Mouse (Mus musculus) adrenal gland (tissue): Measurements from ENCODE around the gene Cnnm3.
"Not testable (repeated sequence)": the region's sequence is repeated elsewhere in the genome, so short reads cannot be mapped to it uniquely, and the experiment has no call there.

Experiments used
- intact Hi-C: fragments of 180-260 bp; cut with DNase I; formaldehyde crosslinking; loops from one replicate; pipeline ENCODE4 v1.15.1; 2025

The Cnnm3 gene

DNA sequence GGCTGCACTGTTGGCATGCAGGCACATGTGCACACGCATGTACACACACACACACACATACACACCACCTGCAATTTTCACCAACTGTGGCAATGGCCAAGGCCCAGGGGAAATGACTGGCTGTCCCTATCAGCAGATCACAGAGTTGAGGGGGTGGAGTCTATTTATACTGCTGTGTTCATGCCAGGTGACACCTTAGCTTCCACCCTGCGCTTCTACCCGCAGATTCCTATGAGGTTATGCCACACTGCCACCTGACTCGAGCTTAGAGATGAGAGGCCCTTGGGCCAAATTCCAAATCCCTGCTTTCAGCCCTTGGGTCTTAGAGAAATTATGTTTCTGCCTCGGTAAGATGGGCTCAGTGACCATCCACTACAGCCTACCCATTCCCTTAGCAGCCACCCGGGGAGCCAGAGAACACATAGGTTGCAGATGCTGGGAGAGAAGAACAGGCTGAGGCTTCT is 23.0 kb downstream of the Cnnm3 start:
- intact Hi-C loops, result no loop called here

DNA sequence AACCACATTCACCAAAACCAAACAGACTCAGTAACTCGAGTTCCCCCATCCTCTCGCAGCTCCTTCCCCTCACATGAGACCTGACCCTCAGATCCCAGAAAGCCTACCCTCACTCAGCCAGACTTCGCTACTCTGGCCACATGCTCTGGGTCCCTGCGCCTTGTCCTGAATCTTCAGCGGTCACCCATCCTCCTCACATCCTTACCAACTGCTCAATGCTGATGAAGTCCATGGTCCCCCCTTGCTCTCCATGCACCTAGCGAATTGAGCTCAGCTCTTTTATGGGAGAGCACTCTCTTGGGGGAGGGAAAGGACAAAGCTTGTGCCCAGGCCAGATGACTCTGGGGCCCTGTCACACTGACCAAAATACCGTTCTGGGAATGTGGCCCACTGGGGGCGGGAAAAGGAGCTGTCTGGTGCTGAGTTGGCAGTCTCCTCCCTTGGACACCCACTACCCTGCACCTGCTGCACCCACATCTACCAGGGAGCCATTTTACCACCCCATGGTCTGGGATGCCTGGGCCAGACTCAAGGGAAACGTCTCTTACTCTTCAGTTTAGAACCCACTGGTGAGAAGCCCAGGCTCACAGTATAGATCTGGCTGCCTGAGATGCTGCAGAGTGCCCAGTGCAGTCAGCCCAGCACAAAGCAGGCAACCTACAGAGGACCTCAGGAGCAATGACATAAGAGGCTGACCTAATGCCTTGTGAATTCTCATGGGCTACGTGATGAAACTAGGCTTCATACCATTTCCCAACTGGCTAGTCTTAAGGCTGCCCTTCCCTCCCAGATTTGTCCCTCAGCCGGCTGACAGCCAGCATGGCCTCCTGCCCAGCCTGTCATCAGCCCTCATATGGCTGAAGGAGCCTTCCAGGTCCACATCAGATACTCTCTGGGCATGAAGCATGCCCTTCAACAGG is 24.1 kb downstream of the Cnnm3 start:
- intact Hi-C loops, result no loop called here

DNA sequence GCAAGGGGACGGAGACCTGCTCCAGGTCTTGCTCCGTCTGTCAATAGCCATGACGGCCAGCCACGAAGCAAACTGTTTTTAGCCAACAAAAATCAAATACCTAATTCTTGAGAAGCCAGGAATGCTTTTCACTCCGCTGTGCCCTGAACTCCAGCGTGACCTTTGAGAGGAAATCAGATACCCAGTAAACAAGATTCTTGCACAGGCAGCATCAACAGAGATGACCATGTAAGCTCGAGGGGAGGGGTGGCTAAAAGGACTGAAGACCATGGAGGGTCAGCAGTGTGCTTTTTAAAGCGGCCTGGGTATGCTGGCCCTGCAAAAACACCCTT is 24.7 kb downstream of the Cnnm3 start:
- intact Hi-C loops, result no loop called here

DNA sequence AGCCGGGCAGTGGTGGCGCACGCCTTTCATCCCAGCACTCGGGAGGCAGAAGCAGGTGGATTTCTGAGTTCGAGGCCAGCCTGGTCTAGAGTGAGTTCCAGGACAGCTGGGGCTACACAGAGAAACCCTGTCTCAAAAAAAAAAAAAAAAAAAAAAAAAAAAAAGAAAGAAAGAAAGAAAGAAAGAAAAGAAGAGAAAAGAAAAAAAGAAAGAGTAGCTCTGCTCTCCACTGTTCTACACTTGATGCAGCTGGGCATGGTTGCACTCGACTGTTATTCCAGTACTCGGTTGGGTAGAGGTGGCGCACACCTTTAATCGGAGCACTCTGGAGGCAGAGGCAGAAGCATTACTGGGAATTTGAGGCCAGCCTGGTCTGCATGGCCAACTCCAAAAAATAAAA is 25.1 kb downstream of the Cnnm3 start, which contains the start of gene Ankrd23:
Ankrd23 (minus strand) TSS at position 101 of the 400 bp plus-strand sequence.
- intact Hi-C loops, result not testable (repeated sequence)

DNA sequence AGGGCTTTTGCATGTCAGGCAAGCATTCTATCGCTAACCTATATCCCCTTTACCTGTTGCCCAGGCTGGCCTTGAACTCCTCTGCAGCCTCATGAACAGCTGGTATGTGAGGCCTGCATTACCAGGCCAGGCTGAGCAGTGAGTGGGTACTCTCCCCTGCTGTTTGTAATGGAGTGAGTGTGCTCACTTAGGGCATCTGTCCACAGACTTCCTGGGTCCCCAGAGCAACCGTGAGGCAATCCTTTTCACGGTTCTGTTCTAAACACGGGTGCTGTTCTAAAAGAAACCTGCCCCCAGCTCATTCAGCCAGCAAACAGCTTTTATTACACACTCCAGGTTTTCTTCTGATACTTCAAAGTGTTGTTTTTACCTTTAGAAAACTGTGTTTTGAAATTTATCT is 27.1 kb downstream of the Cnnm3 start:
- intact Hi-C loops, result loop anchor here (2.0 kb wide), 1 partner anchor 26 kb away; no protein-coding TSS in a partner anchor

DNA sequence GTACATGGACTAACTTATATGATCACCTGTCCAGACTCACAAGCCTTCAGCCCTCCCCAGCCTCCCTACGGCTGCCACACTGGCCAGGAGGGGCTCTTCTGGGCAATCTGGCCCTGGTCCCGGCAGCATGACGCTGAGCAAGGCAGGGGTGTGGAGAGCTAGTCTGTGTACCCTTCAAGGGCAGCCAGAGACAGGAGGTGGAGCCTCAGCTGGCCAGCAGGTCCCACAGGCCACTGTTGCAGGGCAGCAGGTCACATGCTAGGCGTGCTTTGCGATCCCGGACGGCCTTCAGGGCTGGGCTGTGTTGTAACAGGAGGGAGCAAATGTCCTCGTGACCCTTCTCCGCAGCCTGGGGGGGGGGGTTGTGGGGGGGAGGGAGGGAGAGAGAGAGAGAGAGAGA is 27.5 kb downstream of the Cnnm3 start, which contains the start of gene Gm42417:
Gm42417 (minus strand) TSS at position 244 of the 400 bp plus-strand sequence.
- intact Hi-C loops, result loop anchor here (2.0 kb wide), 1 partner anchor 26 kb away; no protein-coding TSS in a partner anchor

DNA sequence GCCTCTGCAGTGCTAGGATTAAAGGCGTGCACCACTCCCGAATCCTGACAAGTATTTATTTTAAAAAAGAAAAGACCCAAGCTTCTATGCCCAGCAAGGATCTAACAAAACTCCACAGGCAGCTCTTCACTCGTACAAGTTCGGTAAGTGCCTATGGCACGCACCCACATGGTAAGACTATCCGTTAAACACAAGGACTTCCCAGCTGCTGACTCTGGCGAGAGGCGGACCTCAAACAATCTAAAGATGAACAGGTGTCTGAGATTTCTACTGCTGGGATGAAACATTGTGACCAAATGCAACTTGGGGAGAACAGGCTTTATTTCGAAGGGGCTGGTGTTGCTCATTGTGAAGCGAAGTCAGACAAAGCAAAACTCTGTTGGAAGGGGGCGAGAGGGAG is 28.5 kb downstream of the Cnnm3 start:
- intact Hi-C loops, result no loop called here

DNA sequence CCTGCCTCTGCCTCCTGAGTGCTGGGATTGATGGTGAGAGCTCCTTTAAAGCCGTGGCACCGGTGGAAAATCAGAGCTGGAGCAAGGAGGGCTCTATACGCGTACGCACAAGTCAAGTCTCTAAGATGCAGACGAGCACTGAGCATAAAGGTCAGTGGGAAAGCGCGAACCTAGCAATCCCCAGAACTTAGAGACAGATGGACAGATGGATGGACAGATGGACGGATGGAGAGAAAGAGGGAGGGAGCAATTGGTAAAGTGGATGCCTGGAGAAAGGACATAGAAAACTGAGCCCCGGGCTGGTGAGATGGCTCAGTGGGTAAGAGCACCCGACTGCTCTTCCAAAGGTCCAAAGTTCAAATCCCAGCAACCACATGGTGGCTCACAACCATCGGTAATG is 29.1 kb downstream of the Cnnm3 start:
- intact Hi-C loops, result no loop called here

DNA sequence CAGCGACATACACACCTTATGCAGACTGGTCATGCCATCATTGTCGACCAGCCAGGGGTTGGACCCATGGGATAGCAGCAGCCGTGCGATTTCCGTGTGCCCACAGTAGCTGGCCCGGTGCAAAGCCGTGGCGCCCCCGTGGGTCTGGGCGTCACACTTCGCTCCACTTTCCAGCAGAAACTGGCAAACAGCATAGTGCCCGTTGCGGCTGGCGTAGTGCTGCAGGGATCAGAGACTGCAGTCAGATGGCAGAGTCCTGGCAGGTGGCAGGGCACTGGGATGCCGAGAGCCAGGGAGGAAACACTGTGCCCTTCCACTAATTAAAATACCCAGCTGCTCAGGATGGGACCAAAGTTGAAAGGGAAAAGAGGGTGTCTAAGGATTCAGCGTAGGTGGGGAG is 30.2 kb downstream of the Cnnm3 start:
- intact Hi-C loops, result no loop called here

DNA sequence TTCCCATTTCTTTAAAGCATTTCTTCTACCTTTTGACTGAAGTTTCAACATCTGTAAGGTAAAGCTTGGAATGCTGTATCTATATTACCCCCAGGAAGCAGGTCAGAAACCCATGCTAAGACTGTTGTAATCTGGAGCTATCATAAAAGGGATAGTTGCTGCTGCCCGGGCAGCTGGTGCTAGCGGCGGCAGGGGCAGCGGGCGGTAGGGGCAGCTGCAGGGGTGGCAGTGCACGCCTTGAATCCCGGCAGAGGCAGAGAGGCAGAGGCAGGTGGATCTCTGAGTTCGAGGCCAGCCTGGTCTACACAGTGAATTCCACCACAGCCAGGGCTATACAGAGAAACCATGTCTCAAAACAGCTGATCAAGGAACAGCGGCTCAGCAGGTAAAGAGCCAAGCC is 31.3 kb downstream of the Cnnm3 start:
- intact Hi-C loops, result no loop called here

DNA sequence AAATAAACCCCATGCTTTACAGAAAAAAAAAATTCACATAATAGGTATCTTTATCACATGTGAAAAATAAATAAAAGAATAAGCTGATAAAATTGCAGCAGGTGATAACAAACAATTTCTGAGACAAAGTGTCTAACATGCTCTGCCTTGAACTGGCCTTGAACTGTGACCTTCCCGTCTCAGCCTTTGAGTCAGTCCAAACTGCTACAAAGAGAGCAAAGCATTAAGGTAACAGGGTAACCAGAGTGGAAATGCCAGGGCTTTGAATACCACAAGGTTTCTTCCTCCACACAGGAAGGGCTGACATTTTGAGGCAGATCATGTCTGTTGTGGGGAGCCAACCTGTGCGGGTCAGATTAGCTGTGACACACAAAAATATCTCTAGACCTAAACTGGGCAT is 33.7 kb downstream of the Cnnm3 start:
- intact Hi-C loops, result no loop called here

DNA sequence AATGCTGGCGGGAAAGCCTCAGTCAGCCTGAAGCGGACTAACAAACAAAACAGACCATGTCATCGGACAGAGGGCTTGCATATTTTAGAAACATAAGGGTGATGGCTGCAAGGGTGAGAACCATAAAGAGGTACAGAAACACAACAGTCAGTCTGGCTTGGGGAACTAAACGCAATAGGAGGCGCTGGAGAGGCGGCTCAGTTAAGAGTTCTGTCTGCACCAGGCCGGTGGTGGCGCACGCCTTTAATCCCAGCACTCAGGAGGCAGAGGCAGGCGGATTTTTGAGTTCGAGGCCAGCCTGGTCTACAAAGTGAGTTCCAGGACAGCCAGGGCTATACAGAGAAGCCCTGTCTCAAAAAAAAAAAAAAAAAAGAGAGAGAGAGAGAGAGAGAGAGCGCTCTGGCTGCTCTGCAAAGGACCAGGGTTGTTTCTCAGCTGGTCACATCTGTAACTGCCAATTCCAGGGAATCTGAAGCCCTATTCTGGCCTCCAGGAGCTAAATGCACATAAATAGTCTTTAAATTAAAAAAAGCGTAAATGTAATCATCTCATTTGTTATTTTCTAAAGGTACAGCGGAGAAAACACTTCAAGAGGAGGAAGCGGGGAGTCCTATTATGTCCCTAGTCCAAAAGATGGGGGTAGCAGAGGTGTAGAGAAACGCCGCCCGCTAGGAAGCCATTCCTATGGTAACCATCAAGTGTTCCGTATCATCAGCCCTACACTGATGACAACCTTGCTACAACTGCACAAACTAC is 34.4 kb downstream of the Cnnm3 start:
- intact Hi-C loops, result loop anchor here (2.0 kb wide), 2 partner anchors 89 to 139 kb away; no protein-coding TSS in a partner anchor

DNA sequence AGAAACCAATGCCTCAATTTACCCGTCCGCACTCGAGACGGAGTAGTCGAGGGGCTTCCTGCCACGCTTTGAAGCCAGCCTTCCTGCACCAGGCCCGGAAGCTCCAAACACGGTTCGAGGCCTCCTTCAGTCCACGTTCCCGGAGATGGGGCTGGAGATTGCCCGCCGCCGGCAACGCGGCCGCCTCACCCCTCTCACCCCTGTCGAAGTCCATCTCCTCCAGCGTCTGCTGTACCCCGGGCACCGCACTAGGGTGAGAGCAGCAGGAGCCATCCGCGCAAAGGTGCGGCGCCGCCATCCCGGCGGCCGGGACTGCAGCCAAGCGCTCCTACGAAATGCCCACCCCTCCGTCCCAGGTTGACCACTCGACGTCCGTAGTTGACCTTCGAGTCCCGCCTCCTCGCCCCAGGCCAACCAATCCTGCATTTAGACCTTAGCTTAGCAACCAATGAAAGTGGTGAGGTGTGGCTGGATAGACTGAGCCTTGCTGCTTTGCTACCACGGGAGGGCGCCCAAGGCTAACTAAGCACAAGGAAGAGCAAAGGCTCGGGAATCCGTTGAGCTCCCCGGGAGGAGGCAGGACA is 35.3 kb downstream of the Cnnm3 start, which contains the start of gene Ankrd39:
Ankrd39 (minus strand) TSS at position 558 of the 584 bp plus-strand sequence.
- intact Hi-C loops, result loop anchor here (2.0 kb wide), 2 partner anchors 88 to 138 kb away; no protein-coding TSS in a partner anchor

DNA sequence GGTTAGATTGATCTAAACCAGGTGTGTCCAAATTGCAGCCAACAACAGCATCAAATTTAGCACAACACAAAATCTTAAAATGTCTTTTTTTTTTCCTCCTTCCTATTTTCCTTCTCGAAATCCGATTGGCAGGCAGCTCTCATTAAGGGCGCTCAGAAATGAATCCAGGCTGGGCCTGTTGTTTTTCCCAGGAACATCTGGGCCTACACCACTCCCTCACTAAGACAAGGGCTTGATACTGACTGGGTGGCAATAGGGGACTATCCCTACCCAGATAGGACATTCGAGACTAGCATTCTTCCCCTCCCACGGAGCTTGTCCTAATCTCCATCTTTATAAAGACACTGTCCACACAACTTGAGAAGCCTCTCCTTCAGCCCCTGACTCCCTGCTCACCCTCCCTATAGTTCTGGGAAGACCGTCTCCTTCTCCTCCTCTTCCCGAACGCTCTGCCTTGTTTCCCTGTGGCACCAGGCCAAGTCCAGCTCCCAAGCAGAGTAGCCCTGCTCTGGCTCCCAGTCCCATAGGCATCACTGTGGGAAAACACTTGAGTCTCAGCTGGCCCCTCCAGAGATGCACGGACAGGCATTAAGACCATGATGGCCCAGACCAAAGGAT is 36.4 kb downstream of the Cnnm3 start:
- intact Hi-C loops, result loop anchor here (2.0 kb wide), 2 partner anchors 87 to 137 kb away; no protein-coding TSS in a partner anchor

DNA sequence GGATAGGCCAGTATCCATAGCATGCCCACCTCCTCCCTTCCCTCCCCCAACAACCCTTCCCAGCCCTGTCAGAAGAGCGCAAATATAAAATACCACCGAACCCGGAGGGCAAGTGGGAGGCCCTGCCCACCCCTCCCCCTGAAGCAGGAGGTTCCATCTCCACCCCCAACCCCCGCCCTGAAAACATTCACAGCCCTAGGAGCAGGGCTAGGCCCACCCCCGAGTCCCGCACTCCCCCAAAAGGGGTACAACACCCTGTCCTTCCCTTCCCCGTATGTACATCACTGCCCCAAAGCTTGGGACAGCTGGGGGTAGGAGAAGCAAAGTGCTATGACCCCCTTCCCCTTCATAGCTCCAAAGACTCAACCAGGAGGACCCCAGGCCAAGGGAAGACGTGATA is 37.1 kb downstream of the Cnnm3 start:
- intact Hi-C loops, result no loop called here

DNA sequence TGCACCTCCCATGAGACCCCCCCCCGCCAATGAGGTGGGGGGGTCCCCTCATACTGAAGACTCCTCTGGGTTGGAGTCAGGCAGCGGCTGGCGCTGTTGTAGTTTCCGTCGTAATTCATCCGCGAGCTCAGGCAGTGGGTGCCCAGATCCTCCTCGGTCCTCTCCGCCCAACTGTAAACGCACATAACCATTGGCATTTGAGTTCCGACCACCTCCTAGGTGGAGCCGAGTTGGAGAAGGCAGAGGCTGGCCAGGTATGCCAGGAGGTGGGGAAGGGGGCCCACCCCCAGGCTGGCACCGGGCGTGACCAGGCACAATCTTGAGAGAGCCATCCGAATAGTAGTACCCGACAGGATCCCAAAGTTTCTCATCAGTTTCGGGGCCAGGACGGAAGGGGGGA is 37.8 kb downstream of the Cnnm3 start:
- intact Hi-C loops, result no loop called here

DNA sequence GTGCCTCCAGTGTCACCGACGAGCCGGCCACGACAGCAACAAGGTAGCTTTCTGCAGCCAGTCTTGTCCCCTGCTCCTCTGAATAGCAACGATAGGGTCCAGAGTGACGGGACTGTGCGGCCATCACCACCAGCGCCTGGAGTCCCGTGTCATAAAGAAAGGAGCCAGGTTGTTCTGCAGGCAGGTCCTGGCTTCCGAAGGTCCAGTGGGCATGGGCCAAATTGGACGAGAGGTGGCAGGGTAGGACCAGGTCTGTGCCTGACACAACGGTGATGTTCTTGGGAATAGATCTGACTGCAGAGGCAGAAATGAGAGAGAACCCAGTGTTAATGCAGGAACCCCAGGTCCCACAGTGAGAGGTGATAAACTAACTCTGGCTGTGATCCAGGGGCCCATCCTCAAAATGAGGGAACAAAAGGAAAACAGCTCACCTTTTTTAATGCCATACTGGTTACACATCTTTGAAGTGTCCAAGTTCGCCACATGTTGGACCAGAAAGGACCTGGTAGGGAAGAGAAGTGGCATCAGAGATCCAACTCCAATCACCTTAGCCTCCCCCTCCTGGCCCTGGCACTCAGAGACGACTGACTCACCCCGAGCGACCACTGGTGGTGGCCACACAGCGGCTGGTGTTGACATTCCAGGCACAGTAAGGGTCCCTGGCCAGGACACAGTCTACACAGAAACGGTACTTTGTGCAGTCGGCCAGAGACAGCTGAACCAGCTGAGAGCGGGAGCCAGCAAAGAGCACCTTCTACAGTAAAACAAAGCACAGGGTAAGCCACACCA is 38.6 kb downstream of the Cnnm3 start:
- intact Hi-C loops, result no loop called here

DNA sequence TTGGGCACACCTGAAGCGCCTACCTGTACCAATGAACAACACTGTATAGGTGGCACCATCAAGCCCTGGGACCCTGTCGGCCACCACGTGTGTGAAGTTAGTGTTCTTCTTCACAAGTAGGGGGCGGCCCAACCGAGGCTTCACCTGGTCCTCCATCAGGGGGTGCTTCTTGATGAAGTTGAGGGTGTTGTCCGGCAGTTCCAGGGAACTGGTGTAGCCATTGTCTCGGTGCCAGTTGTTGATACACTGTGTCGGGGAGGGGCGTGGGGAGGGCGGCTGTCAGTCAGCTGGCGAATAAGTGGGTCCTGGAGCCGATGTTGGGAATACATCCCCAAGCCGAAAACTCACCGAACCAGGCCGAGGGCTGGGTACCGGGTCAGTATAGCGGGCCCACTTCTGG is 40.2 kb downstream of the Cnnm3 start:
- intact Hi-C loops, result no loop called here

DNA sequence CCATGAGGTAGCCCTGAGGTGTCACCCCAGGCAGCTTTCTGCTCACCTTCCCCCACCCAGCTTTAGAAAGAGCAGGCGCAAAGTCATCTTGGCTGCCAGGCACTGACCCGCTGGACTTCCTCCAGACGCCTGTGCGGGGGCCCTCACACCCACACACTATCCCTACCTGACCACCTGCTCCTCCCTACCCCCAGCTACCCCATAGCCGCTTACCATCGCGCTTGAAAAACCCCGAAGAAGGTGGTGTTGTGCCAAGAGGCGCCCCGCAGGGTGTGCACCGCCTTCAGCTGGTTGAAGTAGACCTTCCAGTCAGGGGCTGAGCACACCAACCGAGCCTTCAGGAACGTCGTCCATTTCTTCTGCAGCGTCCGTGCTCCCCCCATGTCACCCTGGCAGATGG is 40.8 kb downstream of the Cnnm3 start:
- intact Hi-C loops, result no loop called here
